Mouse (Mus musculus) lung, adult 2 months (tissue): Measurements from ENCODE around the gene Dbi.

Experiments used
- CTCF ChIP-seq: fragments of 200-500 bp; IDR thresholded peaks from 2 replicates; pipeline ENCODE4 v1.5.1; 2011; ENCODE audit warnings: mild to moderate bottlenecking, low read length, control low read depth; ENCODE audit not compliant: insufficient read depth
- POLR2A ChIP-seq: fragments of 200-500 bp; IDR thresholded peaks from 2 replicates; pipeline ENCODE4 v1.6.1; 2011; ENCODE audit warnings: low read depth, mild to moderate bottlenecking, control low read depth, low read length, borderline replicate concordance; ENCODE audit errors: extremely low read depth

GRCm38 (mm10) chr1:120085696-120086095, 35.2 kb downstream of the Dbi start:
- TF ChIP-seq CTCF (no peak), POLR2A (no peak)
